Mouse (Mus musculus) ES-E14 (cell line): ENCODE results near the gene Tmem223. TPM values are rescaled to one million over a fixed set of nuclear protein-coding genes. Genes with fewer than 3 reads are reported as not detected.

Source experiments
- DNase-seq: peaks from one replicate; pipeline ENCODE4 v3.0.0-alpha.2; 2013; ENCODE audit warnings: low read depth, low spot score
- H3K27ac ChIP-seq: 2 replicates; pipeline ENCODE4 v1.5.1; 2012; ENCODE audit warnings: low read depth, mild to moderate bottlenecking, low read length, moderate library complexity, mixed read lengths; ENCODE audit not compliant: poor library complexity, insufficient read depth, severe bottlenecking
- H3K36me3 ChIP-seq: 2 replicates; pipeline ENCODE4 v1.6.1; 2012; ENCODE audit warnings: mild to moderate bottlenecking, low read length, moderate library complexity, mixed read lengths; ENCODE audit not compliant: control insufficient read depth, poor library complexity, insufficient read depth, severe bottlenecking
- H3K4me1 ChIP-seq, 2 experiments: fragments of 150-350 bp in 1 of 2; sonication (generic) in 1 of 2; 2 replicates each; pipeline ENCODE4 v1.6.1; 2012; ENCODE audit warnings: low read length in 2 of 2, mild to moderate bottlenecking in 1 of 2, mixed read lengths in 1 of 2; ENCODE audit not compliant: control insufficient read depth in 2 of 2, insufficient read depth in 2 of 2, poor library complexity in 1 of 2
- H3K4me3 ChIP-seq, 2 experiments: fragments of 150-350 bp in 1 of 2; sonication (generic) in 1 of 2; 2 replicates each; pipeline ENCODE4 v1.5.1; 2012; ENCODE audit warnings: low read length in 2 of 2, low read depth in 1 of 2, mild to moderate bottlenecking in 1 of 2, mixed read lengths in 1 of 2; ENCODE audit not compliant: insufficient read depth in 1 of 2, poor library complexity in 1 of 2, severe bottlenecking in 1 of 2
- H3K9ac ChIP-seq: 2 replicates; pipeline ENCODE4 v1.6.1; 2012; ENCODE audit warnings: low read depth, mild to moderate bottlenecking, low read length, mixed read lengths; ENCODE audit not compliant: poor library complexity, insufficient read depth, severe bottlenecking
- H3K9me3 ChIP-seq: fragments of 150-350 bp; sonication (generic); 2 replicates; pipeline ENCODE4 v1.6.1; 2012; ENCODE audit warnings: low read depth, mild to moderate bottlenecking, low read length; ENCODE audit not compliant: control insufficient read depth, insufficient read depth
- CHD2 ChIP-seq: IDR thresholded peaks from 2 replicates; pipeline ENCODE4 v1.6.1; 2014; ENCODE audit warnings: mild to moderate bottlenecking, low read depth, low read length, inconsistent platforms
- HCFC1 ChIP-seq: IDR thresholded peaks from 2 replicates; pipeline ENCODE4 v1.6.1; 2012; ENCODE audit warnings: low read length, inconsistent platforms, borderline replicate concordance; ENCODE audit not compliant: insufficient read depth
- MAFK ChIP-seq: IDR thresholded peaks from 2 replicates; pipeline ENCODE4 v1.6.1; 2014; ENCODE audit warnings: mild to moderate bottlenecking, low read depth, low read length, inconsistent platforms; ENCODE audit not compliant: insufficient read depth
- ZC3H11A ChIP-seq: IDR thresholded peaks from 2 replicates; pipeline ENCODE4 v1.6.1; 2012; ENCODE audit warnings: low read depth, mild to moderate bottlenecking, inconsistent platforms, low read length, borderline replicate concordance
- ZNF384 ChIP-seq: IDR thresholded peaks from 2 replicates; pipeline ENCODE4 v1.6.1; 2012; ENCODE audit warnings: low read depth, low read length, inconsistent platforms
- in situ Hi-C, 2 experiments: fragments of 600-800 bp; cut with MboI; formaldehyde crosslinking; loops; one replicate each; pipeline ENCODE4 v1.15.1; 2025; ENCODE audit warnings: low sequenced_read_pairs in 2 of 2, inconsistent platforms in 1 of 2; ENCODE audit not compliant: unreplicated experiment in 2 of 2
- total RNA-seq: library from RNA; depleted of rRNA; stranded (reverse); fragments of 300-350 nt; gene quantifications from 2 replicates; pipeline ENCODE4 v1.2.3, GENCODE M21; 2012

Tmem223 gene
- total RNA-seq, 1 experiment: 77.3 TPM

GRCm38 (mm10) chr19:8757471-8757998 lies 13.3 kb upstream of the Tmem223 start:
- in situ Hi-C loops: no loop called here
- peak overlapping the region; percentile 96 for H3K9ac ChIP-seq
- peak overlapping the region; percentile 93 to 95 for H3K4me3 ChIP-seq
- no peaks in the 10 kb centered on the region for H3K9me3 ChIP-seq
- H3K4me1 ChIP-seq: no peaks in the 10 kb centered on the region
- peak overlapping the region; percentile 89; the same call in 1 of the 2 replicates for H3K27ac ChIP-seq
- H3K36me3 ChIP-seq: peaks cover 12% of the 10 kb centered on the region
- TF ChIP-seq CHD2 (no peak), ZC3H11A (no peak), MAFK (no peak), ZNF384 (no peak), HCFC1 (no peak)
- no peak for DNase-seq

GRCm38 (mm10) chr19:8758899-8759298 lies 11.9 kb upstream of the Tmem223 start:
- H3K9ac ChIP-seq: no peak overlapping the region
- peaks cover 16% of the 10 kb centered on the region for H3K36me3 ChIP-seq

GRCm38 (mm10) chr19:8760757-8761156 lies 10.0 kb upstream of the Tmem223 start:
- DNase-seq: no peak
- H3K36me3 ChIP-seq: peaks cover 23% of the 10 kb centered on the region
- no peak overlapping the region for H3K4me3 ChIP-seq
- in situ Hi-C loops: no loop called here
- H3K9ac ChIP-seq: no peak overlapping the region
- H3K9me3 ChIP-seq: no peaks in the 10 kb centered on the region
- no peaks in the 10 kb centered on the region for H3K4me1 ChIP-seq
- TF ChIP-seq HCFC1: no peak
- no peak for TF ChIP-seq ZNF384
- TF ChIP-seq ZC3H11A: no peak
- no peak for TF ChIP-seq CHD2
- no peak for TF ChIP-seq MAFK
- no peak overlapping the region for H3K27ac ChIP-seq

More at GRCm38 (mm10) chr19:8758899-8759298, 11.9 kb upstream of the Tmem223 start:
- TF ChIP-seq ZNF384 (no peak), ZC3H11A (no peak), MAFK (no peak), HCFC1 (no peak), CHD2 (no peak)
- no peak for DNase-seq
- no peaks in the 10 kb centered on the region for H3K4me1 ChIP-seq
- H3K9me3 ChIP-seq: no peaks in the 10 kb centered on the region
- in situ Hi-C loops: no loop called here
- no peak overlapping the region for H3K27ac ChIP-seq
- no peak overlapping the region for H3K4me3 ChIP-seq

GRCm38 (mm10) chr19:8763276-8763675 lies 7.5 kb upstream of the Tmem223 start:
- TF ChIP-seq ZNF384 (no peak), HCFC1 (no peak), CHD2 (no peak), MAFK (no peak)
- Histone ChIP-seq H3K9me3 (no peaks in the 10 kb centered on the region), H3K4me3 (no peak overlapping the region), H3K36me3 (peaks cover 41% of the 10 kb centered on the region), H3K4me1 (no peaks in the 10 kb centered on the region), H3K9ac (no peak overlapping the region), H3K27ac (no peak overlapping the region)
- no peak for DNase-seq
- in situ Hi-C loops: no loop called here

GRCm38 (mm10) chr19:8765562-8765961 lies 5.2 kb upstream of the Tmem223 start:
- Histone ChIP-seq H3K4me3 (no peak overlapping the region), H3K9ac (no peak overlapping the region), H3K9me3 (no peaks in the 10 kb centered on the region), H3K27ac (no peak overlapping the region), H3K4me1 (no peaks in the 10 kb centered on the region), H3K36me3 (peaks cover 46% of the 10 kb centered on the region)
- TF ChIP-seq CHD2: no peak
- no peak for TF ChIP-seq HCFC1
- DNase-seq: no peak
- in situ Hi-C loops: no loop called here
